Mouse (Mus musculus) T-helper 17 cell (primary cell): ENCODE data around the gene Tenm3.

Experiments
- in situ Hi-C, 2 experiments: fragments of 300-600 bp; cut with MboI, MseI; formaldehyde crosslinking; loops; 1 replicate in 1 of 2; 2 replicates in 1 of 2; pipeline ENCODE4 v1.15.1; 2025; ENCODE audit warnings: high pct_unique_total_duplicates in 2 of 2

Gene Tenm3

GRCm38 (mm10) chr8:48342321-48343066 lies 501.3 kb downstream of the Tenm3 start:
- in situ Hi-C loops = no loop called here

GRCm38 (mm10) chr8:48341692-48342091 lies 502.1 kb downstream of the Tenm3 start:
- in situ Hi-C loops = no loop called here

- in situ Hi-C loops = no loop called here
These were observed 502.5 kb downstream of the Tenm3 start for GRCm38 (mm10) chr8:48341276-48341675.

GRCm38 (mm10) chr8:48322655-48323265 lies 521.0 kb downstream of the Tenm3 start:
- in situ Hi-C loops = loop anchor here (10.0 kb wide), 2 partner anchors 828 to 1622 kb away; no protein-coding TSS in a partner anchor

- in situ Hi-C loops = loop anchor here (10.0 kb wide), 2 partner anchors 827 to 1623 kb away; no protein-coding TSS in a partner anchor
These were observed 521.5 kb downstream of the Tenm3 start for GRCm38 (mm10) chr8:48322240-48322639.

GRCm38 (mm10) chr8:48319674-48320073 lies 524.1 kb downstream of the Tenm3 start:
- in situ Hi-C loops = loop anchor here (10.0 kb wide), 2 partner anchors 825 to 1625 kb away; no protein-coding TSS in a partner anchor

GRCm38 (mm10) chr8:48317498-48317897 lies 526.3 kb downstream of the Tenm3 start:
- in situ Hi-C loops = no loop called here

GRCm38 (mm10) chr8:48315605-48316004 lies 528.1 kb downstream of the Tenm3 start:
- in situ Hi-C loops = no loop called here

GRCm38 (mm10) chr8:48313985-48314368 lies 529.8 kb downstream of the Tenm3 start:
- in situ Hi-C loops = no loop called here

GRCm38 (mm10) chr8:48313210-48313984 lies 530.4 kb downstream of the Tenm3 start:
- in situ Hi-C loops = no loop called here

- in situ Hi-C loops = no loop called here
These were observed 532.0 kb downstream of the Tenm3 start for GRCm38 (mm10) chr8:48311706-48312105.

- in situ Hi-C loops = no loop called here
These were observed 533.4 kb downstream of the Tenm3 start for GRCm38 (mm10) chr8:48310240-48310849.

GRCm38 (mm10) chr8:48309191-48309987 lies 534.4 kb downstream of the Tenm3 start:
- in situ Hi-C loops = loop anchor here in 1 of 2 experiments (10.0 kb wide), 1 partner anchor 1505 kb away; no protein-coding TSS in a partner anchor

- in situ Hi-C loops = loop anchor here in 1 of 2 experiments (10.0 kb wide), 1 partner anchor 1499 kb away; no protein-coding TSS in a partner anchor
These were observed 539.5 kb downstream of the Tenm3 start for GRCm38 (mm10) chr8:48304224-48304623.

GRCm38 (mm10) chr8:48300613-48301037 lies 543.1 kb downstream of the Tenm3 start:
- in situ Hi-C loops = loop anchor here in 1 of 2 experiments (10.0 kb wide), 1 partner anchor 1496 kb away; no protein-coding TSS in a partner anchor

GRCm38 (mm10) chr8:48300061-48300460 lies 543.7 kb downstream of the Tenm3 start:
- in situ Hi-C loops = loop anchor here in 1 of 2 experiments (10.0 kb wide), 1 partner anchor 1495 kb away; no protein-coding TSS in a partner anchor

- in situ Hi-C loops = no loop called here
These were observed 544.4 kb downstream of the Tenm3 start for GRCm38 (mm10) chr8:48299341-48299740.

- in situ Hi-C loops = no loop called here
These were observed 547.4 kb downstream of the Tenm3 start for GRCm38 (mm10) chr8:48296371-48296770.

- in situ Hi-C loops = no loop called here
These were observed 548.2 kb downstream of the Tenm3 start for GRCm38 (mm10) chr8:48295558-48295957.

- in situ Hi-C loops = no loop called here
These were observed 550.0 kb downstream of the Tenm3 start for GRCm38 (mm10) chr8:48293797-48294196.
